Mouse (Mus musculus) G1E (cell line): ENCODE measurements at regions not wholly inside any gene's neighbourhood (a gene's known extent, or its start where the extent isn't known, plus 50 kb on each side); places are given as distances from the start of the nearest gene placed in this dataset.

Source experiments
- ATAC-seq: 2 replicates; pipeline ENCODE4 v1.8.0; 2016; ENCODE audit warnings: mild to moderate bottlenecking; ENCODE audit not compliant: insufficient number of reproducible peaks, poor library complexity, low FRiP score, severe bottlenecking; ENCODE audit errors: extremely low read depth
- DNase-seq: peaks from one replicate; pipeline ENCODE4 v3.0.0; 2012; ENCODE audit warnings: low spot score
- H3K27me3 ChIP-seq: 2 replicates; pipeline ENCODE4 v1.6.1; 2012; ENCODE audit warnings: mild to moderate bottlenecking, low read length, inconsistent platforms; ENCODE audit not compliant: insufficient read depth
- H3K36me3 ChIP-seq: replicated peaks from 2 replicates; pipeline ENCODE3; 2012; ENCODE audit warnings: mild to moderate bottlenecking, inconsistent platforms
- H3K4me1 ChIP-seq: 2 replicates; pipeline ENCODE4 v1.6.1; 2012; ENCODE audit warnings: low read depth, low read length, inconsistent platforms, mixed read lengths; ENCODE audit not compliant: insufficient read depth
- H3K4me3 ChIP-seq: 2 replicates; pipeline ENCODE4 v1.5.1; 2012; ENCODE audit warnings: low read depth, mild to moderate bottlenecking, inconsistent platforms, low read length, moderate library complexity, mixed read lengths
- H3K9me3 ChIP-seq: replicated peaks from 2 replicates; pipeline ENCODE4 v1.6.1; 2012; ENCODE audit warnings: inconsistent platforms
- CTCF ChIP-seq: IDR thresholded peaks from 2 replicates; pipeline ENCODE4 v1.5.1; 2012; ENCODE audit warnings: low read depth, low read length, inconsistent platforms, mixed read lengths
- GATA1 ChIP-seq: IDR thresholded peaks from 2 replicates; pipeline ENCODE4 v1.6.1; 2012; ENCODE audit warnings: borderline replicate concordance, low read length, inconsistent platforms, mixed read lengths
- GATA2 ChIP-seq: IDR thresholded peaks from 2 replicates; pipeline ENCODE4 v1.6.1; 2012; ENCODE audit warnings: low read depth, low read length, inconsistent platforms, borderline replicate concordance
- POLR2AphosphoS5 ChIP-seq: IDR thresholded peaks from 2 replicates; pipeline ENCODE4 v1.6.1; 2012; ENCODE audit warnings: low read depth, low read length, inconsistent platforms; ENCODE audit not compliant: insufficient replicate concordance
- TAL1 ChIP-seq: conservative IDR thresholded peaks from 2 replicates; pipeline ENCODE4 v1.6.1; 2012; ENCODE audit warnings: low read depth, low read length, inconsistent platforms, mixed read lengths

- Histone ChIP-seq H3K4me3 (no peak overlapping the region), H3K36me3 (no peaks in the 10 kb centered on the region), H3K4me1 (no peaks in the 10 kb centered on the region), H3K27me3 (no peaks in the 10 kb centered on the region), H3K9me3 (no peaks in the 10 kb centered on the region)
- TF ChIP-seq GATA2 (no peak), CTCF (no peak), POLR2AphosphoS5 (no peak), GATA1 (no peak), TAL1 (no peak)
- ATAC-seq, result no peak
- DNase-seq, result no peak
Measured at GRCm38 (mm10) chr1:69202745-69203144, 94.9 kb upstream of the Erbb4 start.

GRCm38 (mm10) chr1:69165202-69165601, 57.3 kb upstream of the Erbb4 start:
- Histone ChIP-seq H3K9me3 (no peaks in the 10 kb centered on the region), H3K4me1 (no peaks in the 10 kb centered on the region), H3K36me3 (no peaks in the 10 kb centered on the region), H3K27me3 (no peaks in the 10 kb centered on the region), H3K4me3 (no peak overlapping the region)
- no peak for TF ChIP-seq TAL1
- no peak for TF ChIP-seq GATA2
- no peak for TF ChIP-seq CTCF
- TF ChIP-seq GATA1, result no peak
- TF ChIP-seq POLR2AphosphoS5, result no peak
- no peak for DNase-seq
- no peak for ATAC-seq
